Mouse (Mus musculus) duodenum, adult 2 months (tissue): ENCODE results near the gene Myl7. TPM values are rescaled to one million over a fixed set of nuclear protein-coding genes. Genes with fewer than 3 reads are reported as not detected.

Source experiments
- polyA plus RNA-seq: library from polyadenylated mRNA; depleted of rRNA; stranded (reverse); fragments of >200 nt; gene quantifications from 2 replicates; pipeline ENCODE4 v1.2.3, GENCODE M21; 2012; ENCODE audit warnings: low replicate concordance; rRNA removed

Gene Myl7
- polyA plus RNA-seq = 3.5 and 11.4 TPM in 2 replicates

GRCm38 (mm10) chr11:5898531-5898930 is at the start of gene Myl7:
Myl7 (minus strand) TSS chr11:5898782.

GRCm38 (mm10) chr11:5877921-5878526 is 20.6 kb downstream of the Myl7 start, which contains the start of gene Pold2:
Pold2 (minus strand) TSS chr11:5878292.

GRCm38 (mm10) chr11:5861678-5862393 is 36.7 kb downstream of the Myl7 start, which contains the start of gene Aebp1:
Aebp1 (plus strand) TSS chr11:5861947.

Other genes with a start within 250 kb of the Myl7 start
- 460 and 567 TPM in 2 replicates for gene Mrps24, start 183.1 kb downstream of the Myl7 start, polyA plus RNA-seq
- gene Urgcp, start 136.4 kb downstream of the Myl7 start, polyA plus RNA-seq = 23.3 and 38.3 TPM in 2 replicates
- gene Dbnl, start 110.3 kb downstream of the Myl7 start, polyA plus RNA-seq = 65.9 and 98.5 TPM in 2 replicates
- gene Pgam2, start 95.0 kb downstream of the Myl7 start, polyA plus RNA-seq = 0.31 TPM in 1 of 2 replicates, not detected in the other
- gene Polm, start 60.8 kb downstream of the Myl7 start, polyA plus RNA-seq = 32.6 and 45.4 TPM in 2 replicates
- gene Aebp1, start 36.8 kb downstream of the Myl7 start, polyA plus RNA-seq = 14.3 and 15.2 TPM in 2 replicates
- 129 and 236 TPM in 2 replicates for gene Pold2, start 20.5 kb downstream of the Myl7 start, polyA plus RNA-seq
- 0.26 and 0.65 TPM in 2 replicates for gene Gck, start 51.3 kb upstream of the Myl7 start, polyA plus RNA-seq
- 41.6 and 81.0 TPM in 2 replicates for gene Ykt6, start 56.9 kb upstream of the Myl7 start, polyA plus RNA-seq
- 9.2 and 21.3 TPM in 2 replicates for gene Camk2b, start 167.6 kb upstream of the Myl7 start, polyA plus RNA-seq